Mouse (Mus musculus): Measurements from ENCODE around the gene Gch1.

Gene Gch1

GRCm38 (mm10) chr14:47188848-47189634 is at the start of gene Gch1:
TSS of gene Gch1 (minus strand) at chr14:47189413.
- in situ Hi-C loops (cut with MseI, MboI), result no loop called here

DNA sequence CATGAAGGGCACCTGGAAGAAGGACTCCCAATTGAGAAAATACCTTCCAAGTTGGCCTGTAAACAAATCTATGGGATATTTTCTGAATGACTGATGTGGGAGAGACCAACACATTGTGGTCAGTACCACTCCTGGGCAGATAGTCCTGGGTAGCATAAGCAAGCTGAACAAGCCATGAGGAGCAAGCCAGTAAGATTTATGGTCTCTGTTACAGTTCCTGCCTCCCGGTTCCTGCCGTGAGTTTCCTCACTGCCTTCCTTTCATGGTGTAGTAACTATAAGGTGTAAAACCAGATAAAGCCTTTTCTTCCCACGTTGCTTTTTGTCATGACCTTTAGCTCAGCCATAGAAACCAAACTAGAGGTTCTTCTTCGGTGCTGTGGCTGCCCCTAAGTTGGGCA is 48.1 kb upstream of the Gch1 start:
- in situ Hi-C loops (cut with MseI, MboI), result no loop called here

- in situ Hi-C loops (cut with MseI, MboI), result no loop called here
Observed at GRCm38 (mm10) chr14:47236491-47236890, 47.3 kb upstream of the Gch1 start.

DNA sequence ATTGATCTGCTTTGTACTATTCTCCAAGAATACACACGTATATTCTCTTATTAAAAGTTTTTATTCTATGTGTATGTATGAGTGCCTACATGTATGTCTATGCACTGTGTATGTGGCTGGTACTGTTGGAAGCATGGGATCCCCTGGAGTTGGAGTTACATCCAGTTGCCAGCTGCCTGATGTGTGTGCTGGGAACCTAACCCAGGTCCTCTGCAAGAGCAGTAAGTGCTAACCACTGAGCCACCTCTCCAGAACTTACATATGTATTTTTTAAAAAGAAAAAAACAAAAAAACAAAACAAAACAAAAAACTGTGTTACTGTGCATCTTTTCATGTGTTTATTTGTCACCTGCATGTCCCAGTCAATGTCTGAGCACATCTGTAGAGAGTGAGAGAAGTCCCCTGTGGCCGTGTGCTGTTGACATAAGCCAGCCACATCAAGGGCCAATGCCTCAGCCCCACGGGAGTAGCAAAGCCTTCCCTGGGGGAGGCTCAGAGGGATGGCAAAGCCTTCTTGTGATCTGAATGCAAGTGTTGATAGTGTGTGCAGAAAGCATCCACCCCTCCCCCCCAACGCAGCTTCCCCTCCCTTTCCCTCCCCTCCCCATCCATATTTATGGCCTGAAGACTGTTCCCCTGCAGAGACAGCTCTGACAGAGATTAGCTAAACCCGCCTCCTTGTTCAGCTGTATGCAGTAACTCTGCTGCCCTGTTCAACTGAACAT is 45.5 kb upstream of the Gch1 start:
- in situ Hi-C loops (cut with MseI, MboI), result no loop called here

GRCm38 (mm10) chr14:47234032-47234431 is 44.8 kb upstream of the Gch1 start:
- in situ Hi-C loops (cut with MseI, MboI), result no loop called here

DNA sequence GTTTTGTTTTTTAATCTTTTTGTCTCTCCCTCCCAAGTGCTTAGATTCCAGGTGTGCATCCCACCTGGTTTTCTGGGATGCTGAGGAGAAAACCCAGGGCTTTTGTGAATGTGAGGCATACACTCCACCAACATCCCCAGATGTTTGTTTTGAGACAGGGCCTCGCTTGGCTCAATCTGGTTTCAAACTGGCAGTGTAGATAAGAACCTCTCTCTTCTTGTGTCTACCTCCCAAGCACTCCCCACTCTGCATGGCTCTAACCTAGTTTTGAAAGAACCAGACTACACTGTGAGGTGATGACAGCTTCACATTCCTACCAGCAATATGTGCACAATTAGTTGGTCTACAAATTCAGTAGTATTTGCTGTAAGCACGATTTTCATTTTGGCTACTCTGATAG is 44.4 kb upstream of the Gch1 start:
- in situ Hi-C loops (cut with MseI, MboI), result no loop called here

- in situ Hi-C loops (cut with MseI, MboI), result no loop called here
Observed at GRCm38 (mm10) chr14:47229796-47230376, 40.7 kb upstream of the Gch1 start.

DNA sequence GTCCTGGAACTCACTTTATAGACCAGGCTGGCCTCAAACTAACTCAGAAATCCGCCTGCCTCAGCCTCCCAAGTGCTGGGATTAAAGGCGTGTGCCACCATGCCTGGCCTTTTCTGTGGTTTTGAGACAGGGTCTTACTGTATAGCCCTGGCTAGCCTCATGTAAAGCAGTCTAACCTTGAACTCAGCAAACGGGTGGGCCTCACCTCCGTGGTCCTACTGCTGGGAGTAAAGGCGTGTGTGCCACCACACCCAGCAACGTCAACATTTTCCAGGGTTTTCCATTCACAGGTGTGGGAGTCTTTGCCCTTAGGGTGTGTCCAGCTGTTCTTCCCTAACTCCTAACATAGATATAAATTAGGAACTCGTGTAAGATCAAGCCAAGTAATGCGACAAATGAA is 36.7 kb upstream of the Gch1 start:
- in situ Hi-C loops (cut with MseI, MboI), result no loop called here

GRCm38 (mm10) chr14:47224476-47225325 is 35.5 kb upstream of the Gch1 start:
- in situ Hi-C loops (cut with MseI, MboI), result no loop called here

DNA sequence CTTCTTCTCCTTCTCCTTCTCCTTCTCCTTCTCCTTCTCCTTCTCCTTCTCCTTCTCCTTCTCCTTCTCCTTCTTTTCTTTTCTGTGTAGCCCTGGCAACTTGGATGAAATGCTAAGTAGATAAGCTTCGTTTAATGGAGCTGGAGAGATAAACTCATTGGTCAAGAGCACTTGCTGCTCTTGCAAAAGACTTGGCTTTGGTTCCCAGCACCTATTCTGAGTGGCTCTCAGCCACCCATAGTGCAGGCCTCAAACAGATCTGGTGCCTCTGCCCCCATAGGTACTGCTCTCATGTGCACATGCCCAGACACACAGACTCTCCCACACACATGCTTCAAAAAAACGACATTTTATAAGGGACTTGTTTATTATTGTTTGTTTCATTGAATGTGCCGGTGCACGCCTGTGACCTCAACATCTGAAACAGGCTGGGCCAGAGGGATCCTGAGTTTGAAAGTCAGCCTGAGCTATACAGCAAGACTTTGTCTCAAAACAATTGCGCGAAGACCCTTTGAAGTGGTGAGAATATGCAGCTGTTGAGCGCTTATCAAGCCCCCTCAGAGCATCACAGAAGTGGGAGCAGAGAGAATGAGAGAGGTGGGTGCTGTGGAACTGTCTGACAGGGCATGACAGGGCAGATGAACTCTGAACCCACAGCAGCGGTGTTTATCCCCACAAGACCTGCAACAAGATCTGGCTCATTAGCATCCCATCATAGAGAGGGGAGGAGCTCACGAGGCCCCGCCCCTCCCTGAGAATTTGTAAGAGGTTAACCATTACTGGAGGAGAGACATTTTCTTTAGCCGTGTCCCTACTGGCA is 33.6 kb upstream of the Gch1 start:
- in situ Hi-C loops (cut with MseI, MboI), result no loop called here

- in situ Hi-C loops (cut with MseI, MboI), result no loop called here
Observed at GRCm38 (mm10) chr14:47221567-47221966, 32.4 kb upstream of the Gch1 start.

- in situ Hi-C loops (cut with MseI, MboI), result no loop called here
Observed at GRCm38 (mm10) chr14:47220231-47221025, 31.2 kb upstream of the Gch1 start.

DNA sequence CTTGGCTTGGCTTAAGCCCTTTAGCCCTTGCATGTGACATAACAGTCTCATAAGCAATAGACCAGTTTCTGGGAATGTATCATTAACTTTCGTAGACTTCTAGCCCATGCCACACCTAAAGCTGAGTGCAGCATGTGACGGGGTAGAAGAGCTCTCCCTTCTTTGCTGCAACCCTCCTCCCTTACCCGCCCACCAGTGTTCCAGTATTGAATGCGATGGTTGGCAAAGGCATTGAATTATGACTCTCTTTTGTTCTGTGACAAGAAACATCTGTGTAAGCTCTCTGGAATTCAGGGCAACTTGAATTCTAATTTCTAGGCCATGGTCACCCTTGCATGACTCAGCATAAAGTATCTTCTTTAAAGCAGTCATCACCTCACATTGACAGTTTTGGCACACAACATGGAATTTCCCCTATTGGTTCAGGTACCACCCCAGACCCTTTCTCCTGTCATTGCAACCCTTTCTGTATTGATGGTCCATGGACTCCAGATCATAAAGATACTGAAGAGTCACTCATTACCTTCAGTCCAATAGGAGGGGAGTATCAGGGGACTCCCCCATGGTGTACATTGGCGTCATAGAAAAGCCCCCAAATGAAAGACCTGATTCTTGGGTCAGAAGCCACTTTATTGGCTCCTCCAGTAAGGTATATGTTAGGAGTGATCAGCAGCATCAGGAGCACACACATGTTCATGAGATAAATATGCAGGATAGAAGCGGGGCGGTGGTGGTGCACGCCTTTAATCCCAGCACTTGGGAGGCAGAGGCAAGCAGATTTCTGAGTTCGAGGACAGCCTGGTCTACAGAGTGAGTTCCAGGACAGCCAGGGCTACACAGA is 29.8 kb upstream of the Gch1 start:
- in situ Hi-C loops (cut with MseI, MboI), result no loop called here

GRCm38 (mm10) chr14:47216541-47216940 is 27.3 kb upstream of the Gch1 start:
- in situ Hi-C loops (cut with MseI, MboI), result no loop called here

DNA sequence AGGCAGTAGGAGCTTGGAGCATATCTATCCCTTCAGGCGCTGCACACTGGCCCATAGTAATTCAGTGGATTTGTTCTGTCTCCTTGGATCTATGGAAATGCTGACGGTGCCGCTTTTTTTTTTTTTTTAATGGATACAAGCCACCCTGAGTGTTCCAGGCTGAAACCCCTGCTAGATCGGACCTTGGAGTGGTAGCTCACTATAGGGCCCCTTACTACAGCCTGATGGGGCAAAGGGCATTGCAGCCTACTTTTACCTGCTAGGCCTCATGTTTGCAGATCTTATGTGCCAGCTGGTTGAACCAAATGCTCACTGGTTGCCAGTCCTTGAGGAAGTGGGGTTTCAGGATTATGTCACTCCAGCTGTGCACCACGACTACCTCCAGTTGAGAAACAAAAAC is 25.2 kb upstream of the Gch1 start:
- in situ Hi-C loops (cut with MseI, MboI), result no loop called here

GRCm38 (mm10) chr14:47213305-47213704 is 24.1 kb upstream of the Gch1 start:
- in situ Hi-C loops (cut with MseI, MboI), result no loop called here

- in situ Hi-C loops (cut with MseI, MboI), result no loop called here
Observed at GRCm38 (mm10) chr14:47209669-47210164, 20.5 kb upstream of the Gch1 start.

DNA sequence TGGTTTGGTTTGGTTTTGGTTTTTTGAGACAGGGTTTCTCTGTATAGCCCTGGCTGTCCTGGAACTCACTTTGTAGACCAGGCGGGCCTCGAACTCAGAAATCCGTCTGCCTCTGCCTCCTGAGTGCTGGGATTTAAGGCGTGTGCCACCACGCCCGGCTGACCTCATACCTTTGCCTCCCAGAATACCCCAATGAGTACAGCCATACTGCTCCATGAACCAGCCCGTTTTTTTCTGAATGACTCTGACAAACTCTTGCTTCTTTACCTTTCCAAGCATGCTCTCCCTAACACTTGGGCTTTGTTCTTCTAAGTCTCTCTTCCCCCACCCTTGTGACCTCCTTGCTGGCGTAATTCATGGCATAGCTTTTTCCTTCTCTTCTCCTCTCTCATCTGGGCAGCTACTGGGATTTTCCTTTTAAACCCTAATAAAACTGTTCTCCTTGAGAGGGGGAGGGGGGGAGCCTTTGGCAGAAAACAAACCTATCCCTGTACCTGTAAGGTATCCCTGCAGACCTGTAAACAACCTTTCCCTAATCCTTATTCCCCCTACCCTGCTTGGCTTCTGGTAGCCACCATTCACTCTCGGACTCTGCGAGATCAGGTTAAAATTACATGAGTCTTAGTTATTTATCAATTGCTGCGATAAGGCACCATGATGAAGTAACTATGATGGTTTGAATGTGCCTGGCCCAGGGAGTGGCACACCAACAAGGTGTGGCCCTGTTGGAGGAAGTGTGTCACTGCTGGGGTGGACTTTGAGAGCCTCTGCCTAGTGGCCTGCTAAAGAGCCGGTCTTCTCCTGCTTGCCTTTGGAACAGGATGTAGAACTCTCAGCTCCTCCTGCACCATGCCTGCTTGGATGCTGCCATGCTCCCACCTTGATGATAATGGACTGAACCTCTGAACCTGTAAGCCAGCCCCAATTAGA is 19.6 kb upstream of the Gch1 start:
- in situ Hi-C loops (cut with MseI, MboI), result no loop called here

Data from mouse trophoblast stem cell (cell line).